Comparison of ENCODE assay signal across 9 mouse cellular contexts in genomic region chr11:44684486-44685076, GRCm38 (mm10).
DNase-seq lines count a peak whose midpoint lies in the region; ATAC-seq and TF ChIP-seq lines count a peak whose summit lies in the region.
"Had no signal": no experiment of that assay in that cellular context is flagged by ENCODE, and none has a peak within 500 bp of the region (broad histone marks: within the 10 kb centered on the region; RNA-seq: fewer than 3 reads in every experiment).

No protein-coding gene starts in this region.

- peaks cover 28% of the 10 kb centered on the region for H3K4me1 ChIP-seq in forebrain, embryonic 12.5 days
- H3K4me1 ChIP-seq in forebrain, embryonic 15.5 days, result peaks cover 6% of the 10 kb centered on the region; the same call in 1 of the 2 replicates
- peaks cover 17% of the 10 kb centered on the region for H3K4me1 ChIP-seq in heart, embryonic 15.5 days (replicated peaks)
- peaks cover 9% of the 10 kb centered on the region for H3K4me1 ChIP-seq in midbrain, embryonic 16.5 days (ENCODE audit: control insufficient read depth, insufficient read depth, low read length)
- H3K4me1 ChIP-seq in cerebellum, adult 2 months (ENCODE audit: control insufficient read depth, insufficient read depth, low read length), result peaks cover 5% of the 10 kb centered on the region; the same call in 1 of the 2 replicates

- H3K9ac ChIP-seq in forebrain, embryonic 12.5 days, result no peak overlapping the region
- no peak overlapping the region for H3K9ac ChIP-seq in forebrain, embryonic 15.5 days (replicated peaks)
- no peak overlapping the region for H3K9ac ChIP-seq in heart, embryonic 15.5 days
- H3K9ac ChIP-seq in midbrain, embryonic 16.5 days (ENCODE audit: low read depth, low read length), result no peak overlapping the region

- TF ChIP-seq CTCF in cerebellum, adult 2 months (IDR thresholded peaks at IDR 0.05; ENCODE audit: borderline replicate concordance, insufficient read depth, low read depth, low read length), result no peak

- no peak overlapping the region for H3K4me2 ChIP-seq in forebrain, embryonic 12.5 days
- H3K4me2 ChIP-seq in forebrain, embryonic 15.5 days (replicated peaks), result no peak overlapping the region
- H3K4me2 ChIP-seq in heart, embryonic 15.5 days, result peak overlapping the region; percentile 38
- H3K4me2 ChIP-seq in midbrain, embryonic 16.5 days (ENCODE audit: low read length), result no peak overlapping the region

- no peak for TF ChIP-seq POLR2A in cerebellum, adult 2 months (IDR thresholded peaks at IDR 0.05; ENCODE audit: borderline replicate concordance, insufficient read depth, low read length)

- ATAC-seq in forebrain, embryonic 12.5 days (ENCODE audit: low FRiP score), result no peak
- ATAC-seq in forebrain, embryonic 15.5 days (replicated peaks), result no peak
- ATAC-seq in heart, embryonic 15.5 days (replicated peaks; ENCODE audit: insufficient number of reproducible peaks, insufficient read depth, low FRiP score, low read depth), result peak; percentile 64; the same call in 1 of the 2 replicates
- 0 out of 2 replicates have a peak, but pooled peaks have one; percentile 36 for ATAC-seq in midbrain, embryonic 16.5 days

- H3K9me3 ChIP-seq in forebrain, embryonic 12.5 days, result no peaks in the 10 kb centered on the region
- no peaks in the 10 kb centered on the region for H3K9me3 ChIP-seq in forebrain, embryonic 15.5 days
- no peaks in the 10 kb centered on the region for H3K9me3 ChIP-seq in heart, embryonic 15.5 days (replicated peaks)
- no peaks in the 10 kb centered on the region for H3K9me3 ChIP-seq in midbrain, embryonic 16.5 days (replicated peaks; ENCODE audit: control insufficient read depth, low read length, poor library complexity, severe bottlenecking)

- H3K27me3 ChIP-seq in forebrain, embryonic 12.5 days, result peaks cover 52% of the 10 kb centered on the region
- peaks cover 26% of the 10 kb centered on the region for H3K27me3 ChIP-seq in forebrain, embryonic 15.5 days
- H3K27me3 ChIP-seq in heart, embryonic 15.5 days, result no peaks in the 10 kb centered on the region
- no peaks in the 10 kb centered on the region for H3K27me3 ChIP-seq in midbrain, embryonic 16.5 days (ENCODE audit: control insufficient read depth, insufficient read depth, low read depth, low read length)
- no peaks in the 10 kb centered on the region for H3K27me3 ChIP-seq in cerebellum, adult 2 months (ENCODE audit: control insufficient read depth, insufficient read depth, low read length)

- 46% methylated on average over 20 of the region's 20 CpGs for WGBS in forebrain, embryonic 12.5 days
- WGBS in forebrain, embryonic 15.5 days, result 45% methylated on average over 20 of the region's 20 CpGs
- WGBS in heart, embryonic 15.5 days, result 41% methylated on average over 20 of the region's 20 CpGs
- WGBS in midbrain, embryonic 16.5 days, result 51% methylated on average over 20 of the region's 20 CpGs
- 80% methylated on average over 20 of the region's 20 CpGs for WGBS in cerebellum, adult 2 months

- H3K27ac ChIP-seq in forebrain, embryonic 12.5 days, result 0 out of 2 replicates have a peak overlapping the region, but pooled peaks have one; percentile 13
- no peak overlapping the region for H3K27ac ChIP-seq in forebrain, embryonic 15.5 days (replicated peaks)
- H3K27ac ChIP-seq in heart, embryonic 15.5 days, result peak overlapping the region; percentile 68
- H3K27ac ChIP-seq in midbrain, embryonic 16.5 days (ENCODE audit: low read length), result no peak overlapping the region
- H3K27ac ChIP-seq in cerebellum, adult 2 months (ENCODE audit: insufficient read depth, low read length), result no peak overlapping the region
- H3K27ac ChIP-seq: macrophage had no signal

- H3K36me3 ChIP-seq in forebrain, embryonic 12.5 days (replicated peaks), result no peaks in the 10 kb centered on the region
- no peaks in the 10 kb centered on the region for H3K36me3 ChIP-seq in forebrain, embryonic 15.5 days
- H3K36me3 ChIP-seq in heart, embryonic 15.5 days, result no peaks in the 10 kb centered on the region
- no peaks in the 10 kb centered on the region for H3K36me3 ChIP-seq in midbrain, embryonic 16.5 days (ENCODE audit: control insufficient read depth, insufficient read depth, low read length)

- DNase-seq in kidney, postnatal 25 days, result peak; percentile 51 to 64
- no peak for DNase-seq in layer of hippocampus, postnatal 10 days (ENCODE audit: low spot score in 2 of 2)
- DNase-seq in cerebellum, adult 2 months, result no peak
- no peak for DNase-seq in layer of hippocampus, postnatal 25 days (ENCODE audit: extremely low spot score in 1 of 2, low spot score in 1 of 2)

- H3K4me3 ChIP-seq in forebrain, embryonic 12.5 days (replicated peaks), result no peak overlapping the region
- no peak overlapping the region for H3K4me3 ChIP-seq in forebrain, embryonic 15.5 days
- peak overlapping the region; percentile 10 for H3K4me3 ChIP-seq in heart, embryonic 15.5 days
- H3K4me3 ChIP-seq in midbrain, embryonic 16.5 days (ENCODE audit: low read depth, low read length), result no peak overlapping the region
- no peak overlapping the region for H3K4me3 ChIP-seq in cerebellum, adult 2 months (replicated peaks; ENCODE audit: insufficient read depth, low read depth, low read length)

Comparison
In these comparisons a context has a peak if more than half of its experiments do, and no peak if none do; other contexts are left out.
1. H3K27ac ChIP-seq: peak in forebrain, embryonic 12.5 days (single experiment) and heart, embryonic 15.5 days (single experiment); none in forebrain, embryonic 15.5 days (single experiment), midbrain, embryonic 16.5 days (single experiment) and cerebellum, adult 2 months (single experiment).
2. ATAC-seq: peak in heart, embryonic 15.5 days (single experiment) and midbrain, embryonic 16.5 days (single experiment); none in forebrain, embryonic 12.5 days (single experiment) and forebrain, embryonic 15.5 days (single experiment).
3. DNase-seq: peak in kidney, postnatal 25 days (2 of 2); none in layer of hippocampus, postnatal 10 days (0 of 2), cerebellum, adult 2 months (0 of 2) and layer of hippocampus, postnatal 25 days (0 of 2).